Mouse (Mus musculus): ENCODE measurements around the gene Zbtb39. TPM values are rescaled to one million over a fixed set of nuclear protein-coding genes. Genes with fewer than 3 reads are reported as not detected.
A peak's percentile ranks its signal among the peaks of the same experiment; 100 is the strongest.
"Not testable (repeated sequence)": the region's sequence is repeated elsewhere in the genome, so short reads cannot be mapped to it uniquely, and the experiment has no call there.

The Zbtb39 gene
- polyA plus RNA-seq, 1 experiment from 2014 or later: 2.5 TPM

DNA sequence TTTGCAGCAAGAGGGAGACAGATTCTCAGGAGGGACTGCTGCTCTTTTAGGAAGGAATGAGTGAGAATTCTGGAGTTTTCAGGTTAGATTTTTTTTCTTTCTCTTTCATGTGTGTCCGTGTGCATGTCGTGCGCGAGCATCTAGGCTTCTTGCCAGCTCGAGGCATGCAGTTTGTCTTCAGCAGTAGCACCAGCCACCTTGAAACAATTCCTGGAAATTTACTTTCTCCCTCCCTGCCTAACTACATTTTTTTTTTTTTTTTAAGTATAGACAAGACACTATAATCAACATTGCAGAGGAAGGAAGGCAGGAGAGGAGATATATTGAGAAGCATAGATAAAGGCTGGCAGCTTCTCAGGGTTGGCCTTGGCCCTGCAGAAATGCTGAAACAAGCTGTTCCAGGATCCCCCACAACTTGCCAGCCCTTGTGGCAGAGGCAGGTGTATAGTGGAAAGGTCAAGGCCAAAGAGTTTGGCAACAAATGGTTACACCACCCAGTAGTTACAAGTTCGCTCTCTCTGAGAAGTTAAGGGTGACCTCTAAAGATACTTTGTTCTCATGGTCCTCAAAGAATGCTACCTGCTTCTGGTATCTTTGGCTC is 15.3 kb downstream of the Zbtb39 start:
- Histone ChIP-seq H3K9me3 (replicated peaks) (peaks cover 6% of the 10 kb centered on the region; the same call in 1 of the 2 replicates), H3K27ac (ENCODE audit: poor library complexity, severe bottlenecking) (peak overlapping the region; percentile 72), H3K4me3 (no peak overlapping the region), H3K4me1 (replicated peaks) (peaks cover 25% of the 10 kb centered on the region; the same call in 1 of the 2 replicates), H3K36me3 (0 out of 2 replicates have a peak, but pooled peaks cover 3% of the 10 kb centered on the region), H3K9ac (no peak overlapping the region), H3K4me2 (no peak overlapping the region), H3K27me3 (replicated peaks) (no peaks in the 10 kb centered on the region)
- 65% methylated on average over 6 of the region's 6 CpGs for WGBS
- ATAC-seq (ENCODE audit: insufficient number of reproducible peaks, low FRiP score): 0 out of 2 replicates have a peak, but pooled peaks have one; percentile 37

DNA sequence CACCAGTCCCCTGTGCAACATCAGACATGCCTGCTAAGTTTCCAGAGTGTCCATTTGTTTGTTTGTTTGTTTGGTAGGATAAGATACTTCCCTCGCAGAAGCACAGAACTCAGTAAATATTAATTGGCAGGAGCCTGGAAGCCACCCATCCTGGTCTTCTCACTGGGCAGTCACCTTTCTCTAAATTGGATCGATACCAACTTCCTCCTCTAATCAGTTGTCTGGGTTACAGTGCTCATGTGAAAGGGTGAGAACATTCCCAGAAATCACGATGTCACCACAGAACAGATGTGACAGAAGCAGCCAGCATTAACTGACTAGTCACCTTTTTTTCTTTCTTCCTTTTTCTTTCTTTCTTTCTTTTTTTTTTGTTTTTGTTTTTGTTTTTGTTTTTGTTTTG is 15.9 kb downstream of the Zbtb39 start:
- peaks cover 6% of the 10 kb centered on the region; the same call in 1 of the 2 replicates for H3K9me3 ChIP-seq (replicated peaks)
- no peak overlapping the region for H3K4me2 ChIP-seq
- H3K27me3 ChIP-seq (replicated peaks): no peaks in the 10 kb centered on the region
- H3K4me1 ChIP-seq (replicated peaks): peaks cover 20% of the 10 kb centered on the region; the same call in 1 of the 2 replicates
- 44% methylated on average over 3 of the region's 3 CpGs for WGBS
- no peak overlapping the region for H3K9ac ChIP-seq
- peak overlapping the region; percentile 72 for H3K27ac ChIP-seq (ENCODE audit: poor library complexity, severe bottlenecking)
- no peaks in the 10 kb centered on the region for H3K36me3 ChIP-seq
- ATAC-seq (ENCODE audit: insufficient number of reproducible peaks, low FRiP score): no peak
- H3K4me3 ChIP-seq: no peak overlapping the region

DNA sequence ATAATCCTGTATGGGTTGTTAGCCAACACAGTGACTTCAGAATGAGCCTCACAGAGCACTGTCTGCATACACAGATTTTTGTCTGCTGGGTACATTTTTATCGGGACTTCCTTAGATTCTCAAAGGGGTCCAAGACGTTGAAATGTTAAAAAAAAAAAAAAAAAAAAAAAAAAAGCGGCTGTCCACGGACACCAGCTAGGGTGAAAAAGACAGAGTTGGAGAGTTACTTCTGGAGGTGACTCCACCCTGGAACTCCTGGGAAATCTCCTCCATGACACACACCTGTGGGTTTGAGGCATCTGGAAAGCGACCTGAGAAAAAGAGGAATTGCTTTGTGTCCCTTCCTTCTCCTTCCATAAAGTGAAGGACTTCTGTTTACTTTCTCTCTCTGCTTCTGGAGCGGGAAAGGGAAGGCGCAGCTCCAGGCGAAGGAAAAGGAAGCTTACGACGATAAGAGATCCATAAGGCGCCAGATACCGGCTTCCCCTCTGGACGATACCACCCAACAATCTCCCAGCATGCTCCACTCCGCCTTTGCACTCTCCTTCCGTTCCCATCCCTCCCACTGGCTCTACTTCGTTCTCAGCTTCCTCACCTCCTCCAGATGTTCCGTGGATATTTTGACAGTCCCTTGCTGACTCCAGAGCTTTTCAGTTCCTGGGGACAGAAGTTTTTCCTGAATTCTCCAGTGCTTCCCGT is 16.6 kb downstream of the Zbtb39 start:
- H3K9ac ChIP-seq: peak overlapping the region; percentile 52; the same call in 1 of the 2 replicates
- H3K36me3 ChIP-seq: no peaks in the 10 kb centered on the region
- H3K27ac ChIP-seq (ENCODE audit: poor library complexity, severe bottlenecking): peak overlapping the region; percentile 80
- peaks cover 18% of the 10 kb centered on the region; the same call in 1 of the 2 replicates for H3K4me1 ChIP-seq (replicated peaks)
- 11% methylated on average over 17 of the region's 18 CpGs for whole genome bisulfite sequencing
- H3K9me3 ChIP-seq (replicated peaks): peaks cover 6% of the 10 kb centered on the region; the same call in 1 of the 2 replicates
- H3K27me3 ChIP-seq (replicated peaks): no peaks in the 10 kb centered on the region
- ATAC-seq (ENCODE audit: insufficient number of reproducible peaks, low FRiP score): peak; percentile 64
- peak overlapping the region; percentile 23 for H3K4me3 ChIP-seq
- H3K4me2 ChIP-seq: peak overlapping the region; percentile 62

DNA sequence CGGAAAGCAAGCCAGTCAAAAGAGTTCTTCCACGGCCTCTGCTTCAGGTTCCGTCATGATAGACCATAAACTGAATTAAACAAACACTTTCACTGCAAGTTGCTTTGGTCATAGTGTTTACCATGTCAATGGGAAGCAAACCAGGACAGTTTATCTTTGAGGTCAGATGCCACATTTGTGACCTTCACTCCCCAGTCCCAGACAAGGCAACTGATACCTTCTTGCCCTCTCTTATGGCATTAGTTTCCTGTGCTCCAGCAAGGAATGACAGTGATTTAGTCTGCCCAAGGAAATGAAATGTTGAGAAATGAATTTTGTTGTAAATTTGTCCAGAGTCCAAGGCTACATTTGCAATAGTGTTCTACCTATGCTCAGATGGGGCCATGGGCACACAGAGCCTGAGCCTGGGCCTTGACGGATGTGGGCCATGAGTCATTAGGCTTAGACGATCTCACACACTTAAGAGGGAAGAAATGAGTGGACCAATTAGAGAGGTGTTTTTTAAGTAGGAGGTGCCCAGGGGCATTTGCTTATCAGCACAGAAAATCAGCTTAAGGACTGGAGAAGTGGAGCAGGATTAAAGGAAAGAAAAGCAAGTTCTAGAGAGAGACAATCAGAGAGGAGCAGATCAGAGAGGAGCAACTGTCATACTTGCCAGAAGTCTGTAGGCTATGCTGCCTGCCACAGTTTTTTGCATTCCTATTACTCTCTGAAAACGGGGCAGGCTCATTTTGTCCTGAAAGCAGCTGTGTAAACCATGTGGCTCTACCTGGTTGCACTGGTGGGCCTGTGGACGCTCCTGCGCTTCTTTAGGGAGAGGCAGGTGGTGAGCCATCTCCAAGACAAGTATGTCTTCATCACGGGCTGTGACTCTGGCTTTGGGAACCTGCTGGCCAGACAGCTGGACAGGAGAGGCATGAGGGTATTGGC is 20.1 kb downstream of the Zbtb39 start, which contains the start of the genes Rdh1 and Rdh16f1:
Gene Rdh1 (plus strand): TSS at position 541 of the 930 bp plus-strand sequence.
Gene Rdh16f1 (plus strand): TSS at position 607 of the 930 bp plus-strand sequence.
- peaks cover 14% of the 10 kb centered on the region; the same call in 1 of the 2 replicates for H3K4me1 ChIP-seq (replicated peaks)
- 64% methylated on average over 9 of the region's 9 CpGs for WGBS
- H3K4me2 ChIP-seq: no peak within 1 kb of the TSS
- no peak within 1 kb of the TSS for H3K4me3 ChIP-seq
- H3K9me3 ChIP-seq (replicated peaks): peaks cover 6% of the 10 kb centered on the region; the same call in 1 of the 2 replicates
- H3K36me3 ChIP-seq: no peaks in the 10 kb centered on the region
- no peak within 1 kb of the TSS for H3K9ac ChIP-seq
- no peak for ATAC-seq (ENCODE audit: insufficient number of reproducible peaks, low FRiP score)
- H3K27me3 ChIP-seq (replicated peaks): no peaks in the 10 kb centered on the region; the same call in 1 of the 2 replicates
- no peak within 1 kb of the TSS for H3K27ac ChIP-seq (ENCODE audit: poor library complexity, severe bottlenecking)

DNA sequence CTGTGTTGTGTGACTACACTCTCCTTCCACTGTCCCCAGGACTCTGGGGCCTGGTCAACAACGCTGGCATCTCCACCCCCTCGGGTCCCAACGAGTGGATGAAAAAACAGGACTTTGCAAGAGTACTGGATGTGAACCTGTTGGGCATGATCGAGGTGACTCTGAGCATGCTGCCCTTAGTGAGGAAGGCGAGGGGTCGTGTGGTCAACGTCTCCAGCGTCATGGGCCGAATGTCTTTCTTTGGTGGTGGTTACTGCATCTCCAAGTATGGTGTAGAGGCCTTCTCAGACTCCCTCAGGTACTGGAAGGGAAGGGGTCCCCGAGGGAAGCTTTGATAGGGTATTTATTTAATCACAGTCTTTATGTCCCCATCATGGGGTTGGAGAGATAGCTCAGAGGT is 23.6 kb downstream of the Zbtb39 start:
- H3K4me3 ChIP-seq; H3K4me2 ChIP-seq; H3K4me1 ChIP-seq (replicated peaks); H3K27ac ChIP-seq (ENCODE audit: poor library complexity, severe bottlenecking); H3K9me3 ChIP-seq (replicated peaks); H3K9ac ChIP-seq; H3K36me3 ChIP-seq; ATAC-seq (ENCODE audit: insufficient number of reproducible peaks, low FRiP score); H3K27me3 ChIP-seq (replicated peaks): not testable (repeated sequence)
- WGBS: 85% methylated on average over 10 of the region's 10 CpGs

DNA sequence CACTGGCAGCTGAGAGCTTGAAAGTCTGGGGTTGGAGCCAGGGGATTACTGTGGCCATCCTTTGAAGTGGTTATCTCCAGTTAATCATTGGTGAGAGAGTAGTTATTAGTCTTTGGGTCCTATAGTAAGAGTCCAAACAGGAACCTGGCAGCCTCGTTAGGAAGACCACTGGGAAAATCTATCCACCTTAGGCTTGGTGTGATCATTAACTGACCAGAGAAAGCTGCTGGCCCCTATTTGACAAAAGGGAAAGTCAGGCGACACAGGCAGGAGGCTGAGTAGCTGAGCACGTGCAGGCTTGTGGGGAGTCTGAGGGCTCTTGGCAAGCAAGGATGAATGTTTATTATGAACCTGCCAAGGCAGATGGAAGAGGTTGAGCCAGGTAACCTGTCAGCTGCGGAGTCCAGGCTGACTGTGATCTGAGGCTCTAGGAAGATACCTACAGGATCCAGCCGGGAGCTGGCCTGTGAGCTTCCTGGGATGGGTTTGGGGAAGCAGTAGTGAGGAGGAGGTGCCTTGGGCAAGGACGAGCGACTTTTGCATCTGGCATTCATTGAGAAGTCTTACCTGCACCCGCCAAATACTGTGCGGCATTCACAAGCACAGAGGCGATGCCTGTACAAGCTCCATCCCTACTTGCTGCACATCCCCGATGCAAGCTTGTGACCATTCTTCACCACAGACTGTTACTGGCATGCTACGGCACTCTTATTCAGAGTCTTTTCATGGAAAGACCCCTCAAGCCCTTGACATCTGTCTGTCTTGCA is 24.8 kb downstream of the Zbtb39 start:
- ATAC-seq (ENCODE audit: insufficient number of reproducible peaks, low FRiP score): no peak
- Histone ChIP-seq H3K27ac (ENCODE audit: poor library complexity, severe bottlenecking) (no peak overlapping the region), H3K4me2 (no peak overlapping the region), H3K9me3 (replicated peaks) (no peaks in the 10 kb centered on the region), H3K4me3 (no peak overlapping the region), H3K27me3 (replicated peaks) (no peaks in the 10 kb centered on the region; the same call in 1 of the 2 replicates), H3K9ac (no peak overlapping the region), H3K36me3 (no peaks in the 10 kb centered on the region), H3K4me1 (replicated peaks) (no peaks in the 10 kb centered on the region)
- WGBS: 68% methylated on average over 12 of the region's 12 CpGs

DNA sequence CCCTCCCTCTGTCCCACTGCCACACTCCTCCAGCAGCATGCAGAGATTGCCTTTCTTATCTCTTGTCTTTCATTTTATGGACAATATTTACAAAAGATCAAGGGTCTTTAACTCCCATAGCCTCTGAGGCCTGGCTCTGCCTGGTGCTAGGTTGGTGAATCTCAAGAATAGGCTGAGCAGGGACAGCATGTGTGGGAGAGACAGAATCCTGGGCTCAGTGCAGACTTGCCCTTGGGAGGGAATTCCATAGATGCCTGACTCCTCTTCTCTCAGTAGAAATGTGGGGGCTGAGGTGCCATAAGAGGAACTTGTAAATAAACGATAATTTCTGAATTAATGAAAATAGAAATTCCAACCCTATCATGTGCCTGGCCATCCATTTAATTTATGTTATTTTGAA is 27.2 kb downstream of the Zbtb39 start:
- Histone ChIP-seq H3K27ac (ENCODE audit: poor library complexity, severe bottlenecking) (no peak overlapping the region), H3K36me3 (no peaks in the 10 kb centered on the region), H3K4me2 (no peak overlapping the region), H3K27me3 (replicated peaks) (no peaks in the 10 kb centered on the region; the same call in 1 of the 2 replicates), H3K4me1 (replicated peaks) (no peaks in the 10 kb centered on the region), H3K4me3 (no peak overlapping the region), H3K9me3 (replicated peaks) (no peaks in the 10 kb centered on the region), H3K9ac (no peak overlapping the region)
- WGBS: 61% methylated on average over 1 of the region's 1 CpGs
- no peak for ATAC-seq (ENCODE audit: insufficient number of reproducible peaks, low FRiP score)

DNA sequence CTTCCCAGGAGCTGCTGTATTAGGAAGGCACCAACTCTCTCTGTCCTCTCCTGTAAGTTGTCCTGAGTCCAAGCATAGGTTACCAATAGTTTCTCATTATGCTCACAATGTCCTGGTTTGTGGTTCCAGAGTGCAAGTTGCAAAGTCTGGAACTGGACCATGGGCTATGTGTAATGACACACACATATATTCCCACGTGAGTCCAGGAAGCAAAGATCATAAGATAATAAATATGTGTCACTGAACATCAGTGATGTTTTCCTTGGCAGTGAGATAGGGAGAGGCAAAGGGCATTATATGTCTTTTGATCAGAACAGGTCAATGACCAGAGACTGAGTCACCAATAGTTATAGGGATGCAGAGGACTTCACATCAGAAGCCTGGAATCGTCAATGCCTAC is 36.7 kb downstream of the Zbtb39 start, which contains the start of gene Rdh9:
Gene Rdh9 (plus strand): TSS at position 376 of the 400 bp plus-strand sequence.
- no peak within 1 kb of the TSS for H3K27ac ChIP-seq (ENCODE audit: poor library complexity, severe bottlenecking)
- H3K36me3 ChIP-seq: no peaks in the 10 kb centered on the region
- H3K9ac ChIP-seq: no peak within 1 kb of the TSS
- H3K9me3 ChIP-seq (replicated peaks): no peaks in the 10 kb centered on the region
- WGBS: 70% methylated on average over 2 of the region's 2 CpGs
- no peak within 1 kb of the TSS for H3K4me2 ChIP-seq
- no peaks in the 10 kb centered on the region for H3K4me1 ChIP-seq (replicated peaks)
- no peaks in the 10 kb centered on the region for H3K27me3 ChIP-seq (replicated peaks)
- no peak for ATAC-seq (ENCODE audit: insufficient number of reproducible peaks, low FRiP score)
- H3K4me3 ChIP-seq: no peak within 1 kb of the TSS

DNA sequence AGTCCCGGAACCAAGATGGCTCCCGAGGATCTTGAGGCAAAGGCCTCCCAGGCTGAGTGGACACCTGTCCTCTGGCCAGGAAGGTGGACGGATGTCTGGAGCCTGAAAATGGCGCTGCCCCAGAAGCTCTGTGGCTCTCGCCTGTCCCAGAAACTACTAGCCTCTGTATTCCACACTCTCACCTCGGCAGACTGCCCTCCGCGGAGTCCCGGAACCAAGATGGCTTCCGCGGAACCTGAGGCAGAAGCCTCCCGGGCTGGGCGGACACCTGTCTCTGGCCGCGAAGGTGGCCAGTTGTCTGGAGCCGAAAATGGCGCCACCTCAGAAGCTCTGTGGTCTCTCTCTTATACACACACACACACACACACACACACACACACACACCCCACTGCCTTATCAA is 43.0 kb downstream of the Zbtb39 start:
- not testable (repeated sequence) for H3K36me3 ChIP-seq; H3K4me2 ChIP-seq; H3K4me3 ChIP-seq; H3K9me3 ChIP-seq (replicated peaks); H3K27me3 ChIP-seq (replicated peaks); H3K9ac ChIP-seq; H3K4me1 ChIP-seq (replicated peaks); H3K27ac ChIP-seq (ENCODE audit: poor library complexity, severe bottlenecking); ATAC-seq (ENCODE audit: insufficient number of reproducible peaks, low FRiP score)
- WGBS: 92% methylated on average over 17 of the region's 17 CpGs

DNA sequence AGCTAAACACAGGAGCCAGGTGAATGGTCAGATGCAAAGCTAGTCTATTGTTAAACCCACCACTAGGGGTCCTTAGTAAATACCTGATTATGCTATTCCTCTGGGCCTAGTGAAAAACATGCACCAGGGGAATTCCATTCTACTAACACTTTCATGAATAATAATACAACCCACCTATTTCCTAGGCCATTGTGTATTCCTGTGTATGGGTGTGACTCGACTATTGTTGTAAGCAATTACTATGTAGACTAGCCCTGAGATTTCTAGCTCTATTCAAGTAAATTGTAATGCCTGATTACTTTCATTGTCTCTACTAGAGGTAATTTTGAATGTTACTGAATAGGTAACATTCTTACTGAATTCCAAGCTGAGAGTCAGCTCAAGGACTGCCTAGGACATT is 46.1 kb downstream of the Zbtb39 start:
- not testable (repeated sequence) for H3K36me3 ChIP-seq; H3K4me1 ChIP-seq (replicated peaks); H3K4me3 ChIP-seq; H3K27me3 ChIP-seq (replicated peaks); H3K9ac ChIP-seq; ATAC-seq (ENCODE audit: insufficient number of reproducible peaks, low FRiP score); H3K27ac ChIP-seq (ENCODE audit: poor library complexity, severe bottlenecking); H3K4me2 ChIP-seq
- WGBS: 88% methylated on average over 1 of the region's 1 CpGs
- peaks cover 11% of the 10 kb centered on the region; the same call in 1 of the 2 replicates for H3K9me3 ChIP-seq (replicated peaks)

Measured in heart, embryonic 12.5 days (tissue).